Mouse (Mus musculus): ENCODE data around the gene Ttc21b. TPM values are rescaled to one million over a fixed set of nuclear protein-coding genes. Genes with fewer than 3 reads are reported as not detected.
"Not testable (repeated sequence)": the region's sequence is repeated elsewhere in the genome, so short reads cannot be mapped to it uniquely, and the experiment has no call there.

The Ttc21b gene
- 10 to 100 TPM in 1 of 2 experiments, 1 to 10 TPM in 1; 8.0 to 12.7 TPM for total RNA-seq (2021)
- long read RNA-seq, full-length matches to known transcripts: 1 of 3 reads
- long read RNA-seq, partial matches to known transcripts: 1 of 3 reads
- long read RNA-seq, other reads (novel, unspliced or antisense): 1 of 3 reads

- DNase-seq (ENCODE audit: low spot score in 2 of 2): peak; percentile 97 to 98
Observed at GRCm38 (mm10) chr2:66256220-66257131, at the start of gene Ttc21b. Ttc21b (minus strand) TSS chr2:66256617.

GRCm38 (mm10) chr2:66272551-66272950 lies 16.1 kb upstream of the Ttc21b start:
- DNase-seq (ENCODE audit: low spot score in 2 of 2): no peak

- DNase-seq (ENCODE audit: low spot score in 2 of 2): no peak
Observed at GRCm38 (mm10) chr2:66244013-66244412, 12.4 kb downstream of the Ttc21b start.

GRCm38 (mm10) chr2:66240334-66240733 lies 16.1 kb downstream of the Ttc21b start:
- DNase-seq (ENCODE audit: low spot score in 2 of 2): no peak

- no peak for DNase-seq (ENCODE audit: low spot score in 2 of 2)
Observed at GRCm38 (mm10) chr2:66238886-66239285, 17.5 kb downstream of the Ttc21b start.

- DNase-seq (ENCODE audit: low spot score in 2 of 2): no peak
Observed at GRCm38 (mm10) chr2:66220954-66221353, 35.5 kb downstream of the Ttc21b start.

- DNase-seq (ENCODE audit: low spot score in 2 of 2): no peak
Observed at GRCm38 (mm10) chr2:66209875-66210274, 46.5 kb downstream of the Ttc21b start.

- no peak for DNase-seq (ENCODE audit: low spot score in 2 of 2)
Observed at GRCm38 (mm10) chr2:66209353-66209752, 47.1 kb downstream of the Ttc21b start.

- DNase-seq (ENCODE audit: low spot score in 2 of 2): no peak
Observed at GRCm38 (mm10) chr2:66206796-66207195, 49.6 kb downstream of the Ttc21b start.

GRCm38 (mm10) chr2:66204218-66204617 lies 52.2 kb downstream of the Ttc21b start:
- DNase-seq (ENCODE audit: low spot score in 2 of 2): no peak

- DNase-seq (ENCODE audit: low spot score in 2 of 2): no peak
Observed at GRCm38 (mm10) chr2:66200195-66200594, 56.2 kb downstream of the Ttc21b start.

GRCm38 (mm10) chr2:66191691-66192100 lies 64.7 kb downstream of the Ttc21b start:
- no peak for DNase-seq (ENCODE audit: low spot score in 2 of 2)

- DNase-seq (ENCODE audit: low spot score in 2 of 2): no peak
Observed at GRCm38 (mm10) chr2:66190157-66190556, 66.3 kb downstream of the Ttc21b start.

- DNase-seq (ENCODE audit: low spot score in 2 of 2): not testable (repeated sequence)
Observed at GRCm38 (mm10) chr2:66189197-66189596, 67.2 kb downstream of the Ttc21b start.

- DNase-seq (ENCODE audit: low spot score in 2 of 2): no peak
Observed at GRCm38 (mm10) chr2:66187520-66187919, 68.9 kb downstream of the Ttc21b start.

- peak; percentile 41 to 53 for DNase-seq (ENCODE audit: low spot score in 2 of 2)
Observed at GRCm38 (mm10) chr2:66184431-66185164, 71.8 kb downstream of the Ttc21b start.

GRCm38 (mm10) chr2:66180293-66180692 lies 76.1 kb downstream of the Ttc21b start:
- DNase-seq (ENCODE audit: low spot score in 2 of 2): no peak

- no peak for DNase-seq (ENCODE audit: low spot score in 2 of 2)
Observed at GRCm38 (mm10) chr2:66179782-66180181, 76.6 kb downstream of the Ttc21b start.

- DNase-seq (ENCODE audit: low spot score in 2 of 2): no peak
Observed at GRCm38 (mm10) chr2:66178848-66179215, 77.6 kb downstream of the Ttc21b start.

GRCm38 (mm10) chr2:66177886-66178847 lies 78.2 kb downstream of the Ttc21b start:
- no peak for DNase-seq (ENCODE audit: low spot score in 2 of 2)

- DNase-seq (ENCODE audit: low spot score in 2 of 2): no peak
Observed at GRCm38 (mm10) chr2:66177017-66177416, 79.4 kb downstream of the Ttc21b start.

Data from layer of hippocampus, postnatal 10 days (tissue).